Mouse (Mus musculus) CH12.LX (cell line): ENCODE results near the gene Acsl1. TPM values are rescaled to one million over a fixed set of nuclear protein-coding genes. Genes with fewer than 3 reads are reported as not detected.

Experiments
- DNase-seq: peaks from one replicate; pipeline ENCODE4 v3.0.0-alpha.2; 2013; ENCODE audit errors: extremely low read depth
- H3K27ac ChIP-seq: 2 replicates; pipeline ENCODE4 v1.5.1; 2012; ENCODE audit warnings: low read depth, mild to moderate bottlenecking, control low read depth, moderate library complexity; ENCODE audit not compliant: insufficient read depth
- H3K27me3 ChIP-seq: replicated peaks from 2 replicates; pipeline ENCODE3; 2012; ENCODE audit warnings: inconsistent platforms
- H3K36me3 ChIP-seq, 2 experiments: replicated peaks in 1 of 2; 2 replicates each; pipeline versions ENCODE3 to v1.6.1; 2012; ENCODE audit warnings: inconsistent platforms in 1 of 2, low read length in 1 of 2, mild to moderate bottlenecking in 1 of 2, mixed read lengths in 1 of 2, moderate library complexity in 1 of 2; ENCODE audit not compliant: control insufficient read depth in 1 of 2, insufficient read depth in 1 of 2
- H3K4me1 ChIP-seq, 2 experiments: 2 replicates each; pipeline ENCODE4 v1.6.1; 2012; ENCODE audit warnings: inconsistent platforms in 1 of 2, moderate library complexity in 1 of 2; ENCODE audit not compliant: insufficient read depth in 2 of 2, control insufficient read depth in 1 of 2
- H3K4me2 ChIP-seq: 2 replicates; pipeline ENCODE4 v1.6.1; 2012; ENCODE audit warnings: low read depth, mild to moderate bottlenecking, control low read depth; ENCODE audit not compliant: poor library complexity, insufficient read depth, severe bottlenecking
- H3K4me3 ChIP-seq, 3 experiments: fragments of 150-350 bp in 1 of 3; sonication (generic) in 1 of 3; replicated peaks in 1 of 3; 2 replicates each; pipeline versions ENCODE3 to v1.5.1; 2011 to 2012; ENCODE audit warnings: low read depth in 2 of 3, low read length in 2 of 3, mild to moderate bottlenecking in 2 of 3, moderate library complexity in 2 of 3, control low read depth in 1 of 3, improper control_type of control experiment in 1 of 3, inconsistent platforms in 1 of 3, mixed read lengths in 1 of 3; ENCODE audit not compliant: poor library complexity in 1 of 3
- H3K79me2 ChIP-seq: replicated peaks from 2 replicates; pipeline ENCODE4 v1.6.1; 2012; ENCODE audit warnings: mild to moderate bottlenecking, moderate library complexity; ENCODE audit not compliant: control insufficient read depth, poor library complexity, insufficient read depth, severe bottlenecking; ENCODE audit errors: extremely low read depth
- H3K9ac ChIP-seq: 2 replicates; pipeline ENCODE4 v1.6.1; 2012; ENCODE audit warnings: low read depth, mild to moderate bottlenecking, control low read depth, moderate library complexity; ENCODE audit not compliant: insufficient read depth
- H3K9me3 ChIP-seq: replicated peaks from 2 replicates; pipeline ENCODE3; 2012; ENCODE audit warnings: low read length, inconsistent platforms, mixed read lengths
- BHLHE40 ChIP-seq: IDR thresholded peaks from 2 replicates; pipeline ENCODE4 v1.6.1; 2011; ENCODE audit warnings: mild to moderate bottlenecking, low read depth, low read length, improper control_type of control experiment
- CHD1 ChIP-seq: IDR thresholded peaks from 2 replicates; pipeline ENCODE4 v1.6.1; 2012; ENCODE audit warnings: low read depth, low read length, improper control_type of control experiment, inconsistent platforms
- CTCF ChIP-seq, 2 experiments: IDR thresholded peaks in 1 of 2; conservative IDR thresholded peaks in 1 of 2; 2 replicates each; pipeline ENCODE4 v1.5.1; 2011 to 2012; ENCODE audit warnings: low read depth in 2 of 2, low read length in 2 of 2, improper control_type of control experiment in 1 of 2, inconsistent platforms in 1 of 2, mild to moderate bottlenecking in 1 of 2, moderate library complexity in 1 of 2
- ELF1 ChIP-seq: IDR thresholded peaks from 2 replicates; pipeline ENCODE4 v1.6.1; 2014; ENCODE audit warnings: low read depth, mild to moderate bottlenecking, inconsistent platforms, low read length, improper control_type of control experiment
- EP300 ChIP-seq: IDR thresholded peaks from 2 replicates; pipeline ENCODE4 v1.6.1; 2011; ENCODE audit warnings: low read length, improper control_type of control experiment
- HCFC1 ChIP-seq: IDR thresholded peaks from 2 replicates; pipeline ENCODE4 v1.6.1; 2012; ENCODE audit warnings: low read depth, mild to moderate bottlenecking, inconsistent platforms, low read length, improper control_type of control experiment
- MAFK ChIP-seq: IDR thresholded peaks from 2 replicates; pipeline ENCODE4 v1.6.1; 2011; ENCODE audit warnings: low read length, improper control_type of control experiment; ENCODE audit not compliant: insufficient replicate concordance
- MAZ ChIP-seq: IDR thresholded peaks from 2 replicates; pipeline ENCODE4 v1.6.1; 2012; ENCODE audit warnings: low read depth, mild to moderate bottlenecking, inconsistent platforms, low read length, improper control_type of control experiment, moderate library complexity
- MEF2A ChIP-seq: IDR thresholded peaks from 2 replicates; pipeline ENCODE4 v1.6.1; 2014; ENCODE audit warnings: low read depth, mild to moderate bottlenecking, inconsistent platforms, low read length, improper control_type of control experiment, borderline replicate concordance
- MXI1 ChIP-seq: IDR thresholded peaks from 2 replicates; pipeline ENCODE4 v1.6.1; 2011; ENCODE audit warnings: mild to moderate bottlenecking, low read depth, low read length, improper control_type of control experiment
- NELFE ChIP-seq: IDR thresholded peaks from 2 replicates; pipeline ENCODE4 v1.6.1; 2011; ENCODE audit warnings: low read depth, low read length, improper control_type of control experiment
- NRF1 ChIP-seq: IDR thresholded peaks from 2 replicates; pipeline ENCODE4 v1.6.1; 2014; ENCODE audit warnings: low read depth, mild to moderate bottlenecking, inconsistent platforms, low read length, improper control_type of control experiment, moderate library complexity
- POLR2AphosphoS2 ChIP-seq: IDR thresholded peaks from 2 replicates; pipeline ENCODE4 v1.6.1; 2011; ENCODE audit warnings: low read depth, low read length, improper control_type of control experiment
- RCOR1 ChIP-seq: conservative IDR thresholded peaks from 2 replicates; pipeline ENCODE4 v1.6.1; 2012; ENCODE audit warnings: low read depth, mild to moderate bottlenecking, inconsistent platforms, low read length, improper control_type of control experiment
- TCF12 ChIP-seq: IDR thresholded peaks from 2 replicates; pipeline ENCODE4 v1.6.1; 2014; ENCODE audit warnings: low read depth, mild to moderate bottlenecking, inconsistent platforms, low read length, improper control_type of control experiment
- UBTF ChIP-seq: IDR thresholded peaks from 2 replicates; pipeline ENCODE4 v1.6.1; 2012; ENCODE audit warnings: low read depth, mild to moderate bottlenecking, inconsistent platforms, low read length, improper control_type of control experiment, moderate library complexity
- USF1 ChIP-seq: IDR thresholded peaks from 2 replicates; pipeline ENCODE4 v1.6.1; 2014; ENCODE audit warnings: low read depth, mild to moderate bottlenecking, inconsistent platforms, low read length, improper control_type of control experiment
- ZKSCAN1 ChIP-seq: IDR thresholded peaks from 2 replicates; pipeline ENCODE4 v1.6.1; 2012; ENCODE audit warnings: low read depth, inconsistent platforms, low read length, improper control_type of control experiment, borderline replicate concordance
- ZMIZ1 ChIP-seq: IDR thresholded peaks from 2 replicates; pipeline ENCODE4 v1.6.1; 2012; ENCODE audit warnings: low read depth, mild to moderate bottlenecking, inconsistent platforms, low read length, improper control_type of control experiment
- dilution Hi-C: fragments of 300-500 bp; cut with MboI; formaldehyde crosslinking; loops from 2 replicates; pipeline ENCODE4 v1.14.3; 2020; ENCODE audit warnings: low sequenced_read_pairs; ENCODE audit not compliant: extremely low pct_unique_long_range_greater_than_20kb, extremely low pct_ligation_motif_present
- in situ Hi-C: fragments of 300-500 bp; cut with MboI; formaldehyde crosslinking; loops from 3 replicates; pipeline ENCODE4 v1.14.3; 2019; ENCODE audit warnings: low sequenced_read_pairs, low pct_ligation_motif_present, low pct_unique_long_range_greater_than_20kb, mixed read lengths
- polyA plus RNA-seq: library from polyadenylated mRNA; unstranded; fragments of >175 nt; gene quantifications from 2 replicates; pipeline ENCODE4 v1.2.1, GENCODE M21; 2012; ENCODE audit warnings: low read depth; ENCODE audit not compliant: insufficient read length
- total RNA-seq, 2 experiments: library from RNA; depleted of rRNA; stranded (reverse); fragments of 300-350 nt in 1 of 2; fragments of >200 nt in 1 of 2; gene quantifications; 2 replicates each; pipeline ENCODE4 v1.2.3; 2012 to 2014

Acsl1 gene
- total and polyA plus RNA-seq, 3 experiments = 8.7 to 27.9 (median 19.5) TPM

DNA sequence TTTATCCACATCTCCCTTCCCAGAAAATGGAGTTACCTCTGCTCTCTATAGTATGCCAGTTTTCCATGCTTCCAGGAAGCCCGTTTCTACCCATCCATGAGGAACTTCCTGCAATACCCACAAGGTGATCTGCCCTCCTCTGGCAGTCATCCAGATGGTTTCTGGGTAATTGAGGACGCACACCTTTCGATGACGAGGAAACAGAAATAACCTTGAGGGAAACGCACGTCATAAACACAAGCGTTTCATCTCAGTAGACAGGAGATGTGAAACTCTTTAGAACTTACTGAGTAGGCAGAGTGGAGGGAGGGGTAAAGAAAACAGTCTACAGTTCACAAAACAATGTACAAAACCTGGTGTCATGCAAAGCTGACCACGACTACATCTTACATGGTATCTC lies 79.2 kb downstream of the Acsl1 start (continued):
- TF ChIP-seq RCOR1 (no peak), NRF1 (no peak), ZKSCAN1 (no peak), MEF2A (peak; percentile 86), MAZ (0 out of 2 replicates have a peak, but pooled peaks have one; percentile 73), CTCF (conservative IDR thresholded peaks at IDR 0.05 in 1 of 2, IDR thresholded peaks at IDR 0.05 in 1 of 2; ENCODE audit: low read depth in 2 of 2, low read length in 2 of 2) (no peak), ELF1 (peak; percentile 43; the same call in 1 of the 2 replicates), MXI1 (no peak), UBTF (no peak), USF1 (no peak), BHLHE40 (peak; percentile 57)

DNA sequence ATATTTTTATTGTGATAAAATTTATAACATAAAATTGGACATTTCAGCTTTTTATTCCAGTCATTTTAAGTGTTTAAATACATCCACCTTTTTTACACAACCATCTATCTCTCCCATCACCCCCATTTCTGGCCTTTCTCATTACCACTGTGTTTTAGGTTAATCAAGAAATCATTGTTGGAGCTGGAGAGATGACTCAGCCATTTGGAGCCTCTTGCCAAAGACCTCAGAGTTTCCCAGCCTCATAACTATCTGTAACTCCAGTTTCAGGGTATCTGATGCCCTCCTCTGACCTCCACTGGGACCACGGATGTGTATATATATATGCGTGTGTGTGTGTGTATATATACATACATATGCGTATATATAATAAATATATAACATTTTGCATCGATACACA lies 80.2 kb downstream of the Acsl1 start:
- H3K27me3 ChIP-seq = no peaks in the 10 kb centered on the region
- dilution Hi-C loops = no loop called here
- H3K4me3 ChIP-seq = peak overlapping the region in 2 of 3 experiments; percentile 68 to 83
- H3K4me1 ChIP-seq = peaks cover 4 to 44% of the 10 kb centered on the region in 2 experiments
- in situ Hi-C loops = loop anchor here (25.0 kb wide), 1 partner anchor 836 kb away; no protein-coding TSS in a partner anchor
- no peaks in the 10 kb centered on the region for H3K9me3 ChIP-seq
- no peaks in the 10 kb centered on the region; the same call in 1 of the 2 replicates for H3K79me2 ChIP-seq
- H3K4me2 ChIP-seq = peak overlapping the region; percentile 75
- DNase-seq = peak; percentile 35
- H3K36me3 ChIP-seq = peaks cover 2 to 14% of the 10 kb centered on the region in 2 experiments
- TF ChIP-seq POLR2AphosphoS2 (no peak), TCF12 (no peak), EP300 (no peak), USF1 (no peak), NELFE (no peak), UBTF (no peak), RCOR1 (no peak), HCFC1 (no peak), NRF1 (no peak), ZMIZ1 (no peak), MXI1 (no peak), BHLHE40 (no peak), MAFK (peak; percentile 42; the same call in 1 of the 2 replicates), MEF2A (no peak), CHD1 (peak; percentile 78; the same call in 1 of the 2 replicates), ZKSCAN1 (no peak)
- H3K9ac ChIP-seq = peak overlapping the region; percentile 69; the same call in 1 of the 2 replicates
- no peak overlapping the region for H3K27ac ChIP-seq
